Mouse (Mus musculus) heart, adult 2 months (tissue): ENCODE results near the gene Gimap9.

ENCODE experiments used
- CTCF ChIP-seq: fragments of 200-600 bp; IDR thresholded peaks from 2 replicates; pipeline ENCODE4 v1.8.1; 2022; ENCODE audit warnings: antibody characterized with exemption, mild to moderate bottlenecking, moderate library complexity
- POLR2A ChIP-seq: fragments of 200-500 bp; IDR thresholded peaks from 2 replicates; pipeline ENCODE4 v1.6.1; 2011; ENCODE audit warnings: mild to moderate bottlenecking, low read depth, low read length, control low read depth; ENCODE audit not compliant: insufficient read depth

GRCm38 (mm10) chr6:48689320-48689719, 13.4 kb downstream of the Gimap9 start:
- TF ChIP-seq CTCF (no peak), POLR2A (no peak)
